Mouse (Mus musculus): ENCODE measurements around the gene Cpd.
A peak's percentile ranks its signal among the peaks of the same experiment; 100 is the strongest.
"Not testable (repeated sequence)": the region's sequence is repeated elsewhere in the genome, so short reads cannot be mapped to it uniquely, and the experiment has no call there.

Cpd gene

DNA sequence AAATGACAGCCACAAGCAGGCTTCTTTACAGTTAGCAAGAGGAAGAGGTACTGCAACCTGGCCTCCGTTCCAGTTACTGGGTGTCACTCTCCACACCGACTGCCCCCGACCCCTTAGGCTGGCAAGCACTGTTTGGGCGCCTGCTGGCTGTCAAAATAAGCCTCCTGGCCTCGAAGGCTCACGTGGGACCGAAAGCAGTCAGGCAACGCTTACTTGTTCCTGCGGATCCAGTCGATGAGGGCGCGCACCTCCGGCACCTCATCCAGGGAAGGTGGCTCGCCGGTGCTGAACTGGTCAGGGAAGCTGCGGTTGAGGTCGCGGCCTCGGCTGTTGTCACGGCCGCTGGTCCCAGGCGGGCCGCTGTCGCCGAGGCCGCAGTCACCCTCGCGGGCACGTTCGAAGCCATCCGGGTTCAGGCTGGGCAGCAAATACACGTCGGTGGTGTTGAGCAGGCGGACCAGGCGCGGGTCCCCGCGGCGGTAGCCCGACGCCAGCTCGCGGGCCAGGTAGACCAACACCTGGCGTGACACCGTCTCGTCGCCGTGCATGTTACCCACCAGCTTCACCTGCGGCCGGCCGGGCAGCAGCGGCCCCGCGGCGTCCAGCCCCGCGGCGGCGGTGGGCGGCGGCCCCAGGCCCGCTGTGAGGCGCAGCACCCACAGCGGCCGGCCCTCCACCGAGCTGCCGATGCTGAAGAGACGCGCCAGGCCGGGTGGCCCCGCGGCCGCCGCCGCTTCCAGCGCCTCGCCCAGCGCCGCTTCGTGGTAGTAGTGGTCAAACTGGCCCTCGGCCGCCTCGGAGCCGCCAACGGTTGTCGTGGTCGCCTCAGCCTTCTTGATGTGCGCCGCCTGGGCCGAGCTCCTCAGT lies 574 bp downstream of the Cpd start:
- peak; percentile 27 to 45 for DNase-seq

DNA sequence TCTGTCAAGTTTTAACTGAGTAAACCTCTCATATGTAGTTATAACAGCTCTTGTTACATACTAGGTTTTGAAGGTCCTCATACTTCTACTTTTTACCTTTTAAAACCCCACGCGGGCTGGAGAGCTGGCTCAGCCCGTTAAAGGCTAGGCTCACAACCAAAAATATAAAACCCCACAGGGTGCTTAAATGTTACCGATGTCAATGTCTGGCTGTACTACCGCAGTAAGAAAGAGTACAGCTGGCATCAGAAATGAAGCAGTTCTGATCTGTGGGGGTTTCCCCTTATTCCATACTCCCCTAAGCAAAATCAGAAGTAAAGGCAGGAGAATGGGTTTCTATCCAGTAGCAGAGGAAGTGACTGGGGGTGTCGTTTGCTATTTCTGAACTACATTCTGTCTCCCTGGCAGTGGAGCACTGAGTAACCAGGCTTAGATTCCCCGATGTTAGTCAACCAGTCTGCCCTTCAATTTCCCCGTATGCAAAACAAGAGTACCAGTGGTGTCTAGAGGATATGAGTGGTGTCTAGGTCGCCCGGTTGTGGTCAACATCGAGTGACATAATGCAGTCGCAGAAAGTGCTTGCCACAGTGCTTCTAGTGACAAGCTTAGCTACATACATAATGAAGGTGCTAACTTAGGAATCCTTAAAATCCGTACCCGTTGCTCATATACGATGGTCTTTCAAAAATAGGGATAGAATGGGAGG lies 1.4 kb downstream of the Cpd start:
- peak; percentile 27 to 45 for DNase-seq

DNA sequence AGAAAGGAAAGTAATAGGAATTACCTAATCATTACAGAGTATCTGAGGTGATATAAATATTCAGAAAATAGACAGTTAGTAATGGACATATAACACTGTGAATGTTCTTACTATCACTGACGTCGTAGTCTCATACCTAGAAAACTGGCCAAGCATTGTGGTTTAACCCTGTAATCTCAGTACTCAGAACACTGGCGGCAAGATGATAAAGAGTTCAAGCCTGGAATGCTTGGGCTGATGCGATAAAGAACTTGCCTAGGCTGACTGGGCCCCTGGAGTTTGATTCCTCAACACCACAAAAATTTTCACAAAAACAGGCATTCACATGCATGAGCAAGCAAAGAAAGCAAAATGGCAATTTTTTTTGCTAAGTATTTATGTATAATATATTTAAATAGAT lies 8.2 kb downstream of the Cpd start:
- no peak for DNase-seq

GRCm38 (mm10) chr11:76836317-76836716 lies 10.5 kb downstream of the Cpd start:
- peak in 1 of 2 experiments; percentile 10 for DNase-seq

DNA sequence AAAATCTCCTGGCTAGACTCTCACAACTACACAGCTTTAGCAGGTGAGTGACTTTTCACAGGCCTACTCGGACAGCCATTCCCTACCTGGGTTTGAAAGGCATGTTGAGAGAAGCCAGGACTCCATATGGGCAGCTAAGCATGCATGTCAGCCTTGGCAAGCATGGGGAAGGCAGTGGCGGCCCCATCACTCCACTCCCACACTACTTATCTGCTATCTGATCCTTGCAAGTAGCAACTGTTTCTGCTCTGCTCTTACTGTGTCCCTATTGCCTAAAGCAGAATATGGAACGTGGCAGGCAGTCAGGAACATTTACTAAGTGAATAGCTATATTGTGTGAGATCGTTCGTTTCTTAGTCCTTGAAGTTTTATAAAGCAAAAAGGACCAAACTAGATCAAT lies 10.9 kb downstream of the Cpd start:
- DNase-seq, result no peak

- no peak for DNase-seq
Observed at GRCm38 (mm10) chr11:76834665-76835064, 12.2 kb downstream of the Cpd start.

DNA sequence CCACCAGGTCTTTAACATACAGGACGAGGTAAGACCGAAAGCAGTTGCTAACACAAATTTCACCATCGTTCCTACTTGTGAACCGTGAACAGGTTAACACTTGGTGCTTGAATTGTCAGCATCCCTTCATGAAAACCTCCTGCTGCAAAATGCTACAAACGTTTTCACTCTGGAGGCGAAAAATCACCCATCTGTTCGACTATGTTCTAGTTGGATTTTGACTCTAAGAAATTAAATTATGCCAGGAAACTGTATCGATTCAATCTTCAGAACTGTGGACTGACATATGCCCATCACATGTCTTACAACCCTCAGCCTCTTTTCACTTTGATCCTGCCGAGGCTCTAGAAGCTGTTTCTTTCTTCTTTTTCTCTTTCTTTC lies 21.9 kb downstream of the Cpd start:
- DNase-seq, result no peak

DNA sequence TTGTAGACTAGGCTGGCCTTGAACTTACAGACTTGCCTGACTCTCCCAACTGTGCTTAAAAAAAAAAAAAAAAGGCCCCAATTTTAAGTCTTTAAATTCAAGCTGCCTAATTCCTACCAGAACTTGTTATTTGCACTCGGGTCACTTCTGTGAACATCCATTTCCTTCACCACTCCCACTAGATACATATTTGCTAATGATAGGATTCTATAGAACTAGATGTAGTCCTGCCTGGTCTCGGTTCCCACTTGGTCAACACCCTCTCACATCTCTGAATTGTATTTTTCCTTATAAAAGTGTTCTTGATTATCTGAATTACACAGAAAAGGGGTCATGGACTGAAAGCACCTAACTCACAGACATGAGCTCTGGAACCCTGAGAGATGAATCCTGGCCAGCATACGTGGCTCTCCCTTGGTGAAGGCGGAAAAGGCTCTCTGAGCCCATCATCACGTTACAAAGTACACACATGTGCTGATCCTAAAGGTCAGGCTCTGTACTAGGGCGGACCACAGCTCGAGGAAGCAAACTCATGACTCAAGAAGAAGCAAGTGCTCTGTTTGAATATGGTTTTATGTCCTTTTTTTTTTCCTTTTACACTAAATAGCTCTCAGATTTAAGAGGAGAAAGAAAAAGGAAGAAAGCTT lies 22.5 kb downstream of the Cpd start:
- DNase-seq, result peak in 1 of 2 experiments; percentile 26

DNA sequence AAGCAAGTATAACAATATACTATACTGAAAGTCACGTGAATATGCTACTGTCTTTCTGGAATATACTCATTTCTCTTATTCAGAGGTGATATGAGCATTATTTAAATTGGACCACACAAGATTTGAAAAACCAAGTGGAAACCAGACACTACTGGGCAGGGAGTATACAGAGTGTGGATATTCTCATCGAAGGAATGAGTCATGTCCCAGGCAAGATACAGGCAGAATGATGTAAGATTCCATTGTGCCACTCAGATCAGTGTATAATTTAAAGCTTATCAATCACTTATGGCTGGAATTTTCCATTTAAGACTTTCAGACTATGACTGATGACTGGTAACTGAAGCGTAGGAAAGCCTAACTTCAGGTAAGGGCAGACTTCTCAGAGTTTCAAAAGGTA lies 23.2 kb downstream of the Cpd start:
- no peak for DNase-seq

DNA sequence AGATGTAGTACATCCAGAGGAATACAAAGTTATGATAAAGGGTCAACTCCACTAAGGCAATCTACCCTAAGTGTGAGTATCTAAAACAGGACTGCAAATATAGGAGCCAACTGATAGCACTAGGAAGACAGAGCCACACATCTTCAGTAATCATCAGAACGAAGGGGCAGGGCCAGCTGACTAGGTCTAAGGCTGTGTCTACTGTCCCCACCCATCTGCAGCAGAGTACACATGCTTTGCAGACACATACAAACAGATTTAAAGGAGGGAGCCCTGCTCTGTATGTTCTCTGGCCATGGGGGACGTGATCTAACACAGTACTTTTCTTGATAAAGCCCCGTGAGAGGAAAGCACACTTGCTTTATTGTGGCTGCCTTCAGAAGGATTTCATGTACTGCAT lies 25.5 kb downstream of the Cpd start:
- no peak for DNase-seq

DNA sequence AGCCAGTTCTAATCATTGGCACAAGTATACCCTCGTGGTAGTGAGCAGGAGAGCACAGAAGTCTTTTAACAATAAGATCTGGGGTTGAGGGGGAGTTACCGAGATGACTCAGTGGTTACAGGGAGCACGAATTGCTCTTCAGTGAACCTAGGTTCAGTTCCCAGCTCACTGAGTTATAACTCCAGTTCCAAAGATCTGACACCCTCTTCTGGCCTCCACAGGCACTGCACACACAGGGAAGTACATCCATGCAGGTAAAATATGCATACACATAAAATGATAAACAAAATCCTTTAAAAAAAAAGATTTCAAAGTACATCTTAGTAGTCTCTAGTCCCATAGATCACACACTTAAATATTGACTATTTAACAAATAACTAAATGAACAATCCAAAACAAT lies 29.2 kb downstream of the Cpd start:
- no peak for DNase-seq

GRCm38 (mm10) chr11:76810706-76811495 lies 35.9 kb downstream of the Cpd start:
- DNase-seq, result peak in 1 of 2 experiments; percentile 16

DNA sequence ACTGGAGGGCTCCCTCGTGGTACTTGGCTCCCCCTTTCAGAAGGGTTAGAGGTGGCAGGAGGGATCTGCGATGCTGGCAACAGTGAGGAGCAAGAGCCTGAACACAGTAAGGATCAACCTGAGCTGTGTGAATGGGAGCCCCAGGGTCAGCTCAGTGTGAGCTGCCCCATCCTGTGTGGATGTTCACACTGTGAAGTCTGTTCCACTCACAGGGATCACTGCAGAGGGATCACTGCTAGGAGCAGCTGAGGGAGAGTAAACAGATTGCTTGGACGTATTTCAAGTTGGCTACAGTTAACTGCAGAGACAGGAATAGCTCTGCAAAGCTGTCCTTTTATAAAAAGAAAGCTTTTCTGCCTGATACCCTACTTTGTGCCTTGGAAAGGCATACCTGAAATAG lies 37.4 kb downstream of the Cpd start:
- no peak for DNase-seq

- DNase-seq, result no peak
Observed at GRCm38 (mm10) chr11:76808550-76808949, 38.3 kb downstream of the Cpd start.

DNA sequence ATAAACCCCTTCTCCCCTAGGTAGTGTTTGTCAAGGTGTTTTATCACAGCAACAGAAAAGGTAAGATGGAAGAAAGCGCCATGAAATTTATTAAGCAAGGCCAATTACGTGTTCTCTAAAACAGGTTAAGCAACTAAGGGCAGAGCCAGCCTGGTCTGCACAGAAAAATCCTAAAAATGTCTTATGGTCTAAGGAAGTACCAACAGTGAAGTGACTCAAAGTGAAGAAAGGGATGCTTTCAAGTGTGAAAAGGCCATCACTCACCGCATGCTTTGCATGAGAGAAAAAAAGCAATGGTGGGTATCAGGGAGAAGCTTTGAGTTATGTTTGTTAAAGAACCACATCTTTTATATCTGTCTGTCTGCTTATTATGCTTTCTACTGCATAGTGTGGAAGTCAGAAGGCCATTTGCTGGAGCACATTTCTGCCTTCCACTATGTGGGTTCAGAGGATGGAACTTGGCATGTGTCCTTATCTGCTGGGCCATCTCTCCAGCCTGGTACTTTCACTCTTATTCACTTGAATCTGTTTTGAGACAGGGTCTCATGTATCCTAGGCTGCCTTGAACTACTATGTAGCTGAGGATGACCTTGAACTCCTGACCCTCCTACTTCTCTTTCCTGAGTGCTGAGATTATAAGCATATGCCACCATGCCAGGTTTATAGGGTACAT lies 39.7 kb downstream of the Cpd start:
- no peak for DNase-seq

GRCm38 (mm10) chr11:76806026-76806425 lies 40.8 kb downstream of the Cpd start:
- DNase-seq, result no peak

GRCm38 (mm10) chr11:76805072-76805471 lies 41.7 kb downstream of the Cpd start:
- DNase-seq, result not testable (repeated sequence)

GRCm38 (mm10) chr11:76803266-76803665 lies 43.6 kb downstream of the Cpd start:
- DNase-seq, result no peak

DNA sequence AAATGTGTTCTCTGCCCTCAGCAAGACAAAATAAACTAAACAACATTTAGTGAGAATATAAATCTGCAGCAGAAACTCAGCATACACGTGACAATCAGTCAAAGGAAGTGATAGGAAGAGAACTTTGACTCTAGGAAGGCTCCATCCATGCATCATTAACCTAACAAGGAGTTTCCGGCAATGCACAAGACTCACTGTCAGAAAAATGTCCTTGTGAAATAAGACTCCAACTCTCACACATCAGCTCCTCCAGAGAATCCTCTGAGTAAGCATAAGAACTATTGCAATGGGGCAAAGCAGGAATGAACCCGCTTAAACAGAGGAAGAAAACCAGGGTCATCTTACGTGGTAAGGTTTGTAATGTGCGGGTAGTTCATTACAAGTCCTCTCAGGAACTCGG lies 49.6 kb downstream of the Cpd start:
- no peak for DNase-seq

DNA sequence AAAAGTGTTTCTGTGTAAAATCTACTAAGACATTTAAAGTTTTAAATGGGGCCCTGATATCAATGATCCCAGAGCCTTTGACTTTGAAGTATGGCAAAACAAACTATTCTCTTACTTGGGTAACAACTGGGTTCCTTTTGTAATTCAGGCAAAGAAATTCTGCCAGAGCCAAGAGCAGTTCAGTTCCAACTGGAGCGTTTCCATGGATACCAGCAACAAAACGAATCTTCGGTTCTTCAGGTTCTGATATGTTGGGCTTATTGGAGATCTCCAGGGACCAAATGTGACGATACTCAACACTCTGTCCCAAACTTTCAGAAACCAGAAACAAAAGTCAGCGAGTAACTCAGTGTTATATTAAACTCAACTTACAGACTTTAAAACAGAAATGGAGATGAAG lies 51.5 kb downstream of the Cpd start:
- no peak for DNase-seq

- peak in 1 of 2 experiments; percentile 7 for DNase-seq
Observed at GRCm38 (mm10) chr11:76791331-76791730, 55.5 kb downstream of the Cpd start.

- DNase-seq, result peak; percentile 11 to 53
Observed at GRCm38 (mm10) chr11:76789252-76789651, 57.6 kb downstream of the Cpd start.
